Mouse (Mus musculus) midbrain, embryonic 15.5 days (tissue): ENCODE results near the gene Pon1. TPM values are rescaled to one million over a fixed set of nuclear protein-coding genes. Genes with fewer than 3 reads are reported as not detected.

Source experiments
- polyA plus RNA-seq: library from polyadenylated mRNA; unstranded; fragments of >200 nt; fragmentation: Nextera tagmentation; extraction: Ambion mirVana; gene quantifications from 2 replicates; pipeline ENCODE4 v1.2.1, GENCODE M21; 2015

Pon1 gene
- polyA plus RNA-seq, 1 experiment from 2014 or later, result 0.18 TPM

Other genes starting within 250 kb of the Pon1 start
- 4.6 TPM in 2 replicates for gene Pon3, start 62.3 kb upstream of the Pon1 start, polyA plus RNA-seq
- gene Pon2, start 104.5 kb upstream of the Pon1 start, polyA plus RNA-seq, result 23.0 and 23.8 TPM in 2 replicates
- gene Asb4, start 189.4 kb upstream of the Pon1 start, polyA plus RNA-seq, result 17.5 and 17.6 TPM in 2 replicates